In the genomic region with DNA sequence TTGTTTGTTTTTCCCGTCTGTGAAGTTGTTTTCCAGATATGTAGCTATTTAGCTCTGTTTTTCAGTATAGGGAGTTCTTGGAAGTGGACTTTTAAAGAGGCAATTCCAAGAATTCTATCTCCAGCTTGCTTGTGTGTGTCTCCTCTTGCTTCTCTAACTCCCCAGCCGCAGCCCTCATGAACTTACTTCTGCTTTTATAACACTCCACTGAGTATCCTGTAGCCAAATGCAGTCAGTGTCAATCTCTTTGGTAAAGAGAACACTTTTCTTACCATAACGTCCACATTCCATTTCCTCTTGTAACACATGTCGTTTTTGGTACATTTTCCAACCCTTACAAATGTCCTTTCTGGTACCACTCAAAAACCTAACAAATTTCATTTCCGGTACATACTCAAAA, we compare ENCODE assay signal across 12 mouse cellular contexts. TPM values are rescaled to one million over a fixed set of nuclear protein-coding genes. Genes with fewer than 3 reads are reported as not detected.
"Had no signal": no experiment of that assay in that cellular context is flagged by ENCODE, and none has a peak within 500 bp of the region (broad histone marks: within the 10 kb centered on the region; RNA-seq: fewer than 3 reads in every experiment).

No protein-coding gene starts in this region.

RNA-seq across cellular contexts. Expression of a gene that starts 9.2 kb away (rescaled TPM):
- total RNA-seq: gastrocnemius, adult 18-20 months; gastrocnemius, adult 8-10 months; gastrocnemius, postnatal 14 days; gastrocnemius, postnatal 36 days; heart, adult 18-20 months; heart, adult 8-10 months; heart, postnatal 10 days; heart, postnatal 25 days; heart, postnatal 4 days; liver, adult 2 months had no signal
- polyA plus RNA-seq: intestine, embryonic 16.5 days; large intestine, adult 2 months; liver, adult 2 months had no signal
